Mouse (Mus musculus) kidney, postnatal 14 days (tissue): ENCODE measurements around the gene Opcml.
A peak's percentile ranks its signal among the peaks of the same experiment; 100 is the strongest.

Source experiments
- DNase-seq: peaks from one replicate; pipeline ENCODE4 v3.0.0; 2022; ENCODE audit warnings: mixed read lengths

Opcml gene

DNA sequence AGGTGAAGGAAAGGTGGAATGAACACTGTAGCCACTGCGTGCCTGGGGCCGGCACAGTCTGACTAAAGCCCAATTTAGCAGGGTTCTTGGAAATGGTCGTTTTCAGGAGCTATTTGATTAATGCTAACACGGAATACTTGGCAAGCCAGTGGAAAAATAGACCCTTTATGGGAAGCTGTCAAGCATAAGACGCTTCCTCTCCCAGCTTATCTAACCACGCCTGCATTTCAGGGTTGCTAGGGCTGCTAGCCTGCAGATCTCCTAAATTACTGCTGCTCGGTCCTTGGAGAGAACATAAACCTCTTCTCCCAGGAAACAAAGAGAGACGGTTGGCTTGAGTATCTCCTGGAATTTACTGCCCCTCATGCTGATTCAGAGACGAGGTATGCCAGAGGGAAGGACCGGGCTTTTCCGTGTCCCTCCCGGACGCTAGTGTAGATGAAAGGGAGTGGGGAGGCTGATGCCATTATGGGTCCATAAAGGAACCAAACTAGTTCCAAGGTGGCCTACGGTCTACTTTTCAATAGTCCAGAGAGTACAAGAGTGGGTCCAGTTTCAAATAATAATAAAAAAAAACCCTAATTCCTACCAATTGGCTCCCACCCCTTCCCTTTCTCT is 772.6 kb downstream of the Opcml start:
- peak; percentile 8 for DNase-seq

DNA sequence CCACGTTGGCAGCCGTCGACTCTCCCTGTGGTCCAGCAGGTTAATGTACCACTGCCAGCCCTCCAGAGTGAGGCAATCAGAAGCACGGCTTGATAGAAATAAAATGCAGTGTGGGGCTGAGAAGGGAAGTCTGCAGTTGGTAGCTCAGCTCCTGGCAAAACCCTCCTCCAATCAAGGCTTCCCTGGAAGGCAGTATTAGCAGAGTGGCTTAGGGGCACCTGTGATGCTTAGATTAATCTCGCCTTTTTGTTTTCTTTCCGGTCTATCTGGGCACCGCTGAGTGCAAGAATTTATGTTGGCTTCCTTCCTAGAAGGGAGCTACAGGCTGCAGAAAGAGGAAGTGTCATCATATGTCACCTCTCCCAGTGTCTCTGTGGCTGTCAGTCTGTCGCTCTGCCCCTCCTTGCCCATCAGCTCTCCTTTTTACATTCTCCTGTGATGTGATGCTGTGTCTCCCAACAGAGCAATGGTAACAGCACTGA is 778.5 kb downstream of the Opcml start:
- DNase-seq, result peak; percentile 17

- no peak for DNase-seq
Measured at GRCm38 (mm10) chr9:28569776-28570175, 779.2 kb downstream of the Opcml start.

DNA sequence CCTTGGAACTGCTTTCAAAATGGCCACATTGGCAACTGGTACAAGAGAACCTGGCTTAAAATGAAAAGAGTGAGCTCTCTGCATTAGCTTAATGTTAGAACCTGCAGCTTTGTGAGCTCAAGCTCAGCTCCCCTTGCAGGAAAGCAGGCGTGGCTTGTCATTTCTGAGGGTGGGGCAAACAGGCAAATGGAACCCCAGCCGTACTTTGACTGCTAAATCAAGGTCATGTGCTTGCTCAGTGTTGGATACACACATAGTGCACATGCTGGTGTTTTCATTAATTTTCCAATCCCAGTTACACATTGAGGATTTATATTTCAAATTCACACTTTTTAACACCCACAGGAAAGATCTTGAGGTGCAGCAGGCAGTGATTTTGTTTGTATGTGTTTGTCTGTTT is 781.1 kb downstream of the Opcml start:
- no peak for DNase-seq

GRCm38 (mm10) chr9:28572136-28572774 is 781.7 kb downstream of the Opcml start:
- no peak for DNase-seq

- DNase-seq, result no peak
Measured at GRCm38 (mm10) chr9:28578730-28579129, 788.2 kb downstream of the Opcml start.

GRCm38 (mm10) chr9:28587253-28587652 is 796.7 kb downstream of the Opcml start:
- DNase-seq, result no peak

DNA sequence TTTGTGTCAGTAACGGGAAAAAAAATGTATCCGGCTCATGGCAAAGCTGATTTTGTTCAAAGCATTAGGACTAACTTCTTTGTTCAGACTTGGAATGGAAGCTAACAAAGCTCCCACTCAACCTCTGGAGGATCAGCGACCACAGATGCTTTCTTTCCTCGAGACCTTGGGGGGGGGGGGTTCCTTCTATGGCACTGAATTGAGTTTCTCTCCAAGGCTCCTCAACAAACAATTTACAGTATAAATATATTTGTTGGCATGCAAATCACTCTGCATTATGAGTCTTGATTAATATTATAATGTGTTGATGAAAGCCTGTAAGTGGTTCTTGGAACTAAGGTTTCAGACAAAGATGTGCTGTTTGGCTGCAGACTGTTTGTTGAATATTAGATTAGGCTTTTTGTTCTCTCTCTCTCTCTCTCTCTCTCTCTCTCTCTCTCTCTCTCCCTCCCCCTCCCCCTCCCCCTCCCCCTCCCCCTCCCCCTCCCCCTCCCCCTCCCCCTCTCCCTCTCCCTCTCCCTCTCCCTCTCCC is 797.3 kb downstream of the Opcml start:
- no peak for DNase-seq

DNA sequence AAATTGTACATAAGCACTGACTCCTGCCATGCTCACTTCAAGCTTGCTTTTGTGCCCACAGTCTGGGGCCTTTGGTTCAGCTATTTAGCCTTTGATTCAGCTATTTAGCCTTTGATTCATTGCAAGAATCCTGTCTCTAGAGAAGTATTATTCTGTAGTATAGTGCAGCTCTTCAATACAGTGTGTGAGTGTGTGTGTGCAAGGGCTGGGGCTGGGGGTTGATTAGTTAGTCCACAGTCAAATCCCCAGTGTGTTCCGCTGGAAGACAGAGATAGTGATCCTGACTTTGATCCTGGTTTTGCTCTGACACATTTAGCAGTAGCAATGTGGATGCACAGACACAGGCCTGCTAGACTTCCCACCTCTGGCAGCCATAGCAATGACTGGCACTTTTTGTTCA is 797.9 kb downstream of the Opcml start:
- no peak for DNase-seq

DNA sequence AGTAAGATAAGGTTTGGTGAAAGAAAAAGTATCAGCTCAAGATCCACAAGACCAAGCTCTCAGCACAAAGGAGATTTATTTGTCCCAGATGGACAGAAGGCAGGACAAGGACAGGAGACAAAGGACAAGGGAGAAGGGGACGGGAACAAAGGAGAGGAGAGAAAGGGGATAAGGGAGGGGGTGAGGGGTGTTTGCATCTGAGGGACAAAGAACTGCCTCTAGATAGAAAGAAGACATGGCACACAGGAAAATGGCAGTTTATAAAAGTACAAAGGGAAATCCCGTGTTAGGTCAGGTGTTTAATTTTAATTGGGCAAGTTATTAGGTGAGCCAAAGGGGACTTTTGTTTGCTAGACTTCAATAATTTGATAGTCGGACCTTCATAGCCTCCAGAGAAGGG is 801.6 kb downstream of the Opcml start:
- DNase-seq, result no peak

- DNase-seq, result no peak
Measured at GRCm38 (mm10) chr9:28595062-28595461, 804.5 kb downstream of the Opcml start.

- no peak for DNase-seq
Measured at GRCm38 (mm10) chr9:28605561-28605960, 815.0 kb downstream of the Opcml start.

DNA sequence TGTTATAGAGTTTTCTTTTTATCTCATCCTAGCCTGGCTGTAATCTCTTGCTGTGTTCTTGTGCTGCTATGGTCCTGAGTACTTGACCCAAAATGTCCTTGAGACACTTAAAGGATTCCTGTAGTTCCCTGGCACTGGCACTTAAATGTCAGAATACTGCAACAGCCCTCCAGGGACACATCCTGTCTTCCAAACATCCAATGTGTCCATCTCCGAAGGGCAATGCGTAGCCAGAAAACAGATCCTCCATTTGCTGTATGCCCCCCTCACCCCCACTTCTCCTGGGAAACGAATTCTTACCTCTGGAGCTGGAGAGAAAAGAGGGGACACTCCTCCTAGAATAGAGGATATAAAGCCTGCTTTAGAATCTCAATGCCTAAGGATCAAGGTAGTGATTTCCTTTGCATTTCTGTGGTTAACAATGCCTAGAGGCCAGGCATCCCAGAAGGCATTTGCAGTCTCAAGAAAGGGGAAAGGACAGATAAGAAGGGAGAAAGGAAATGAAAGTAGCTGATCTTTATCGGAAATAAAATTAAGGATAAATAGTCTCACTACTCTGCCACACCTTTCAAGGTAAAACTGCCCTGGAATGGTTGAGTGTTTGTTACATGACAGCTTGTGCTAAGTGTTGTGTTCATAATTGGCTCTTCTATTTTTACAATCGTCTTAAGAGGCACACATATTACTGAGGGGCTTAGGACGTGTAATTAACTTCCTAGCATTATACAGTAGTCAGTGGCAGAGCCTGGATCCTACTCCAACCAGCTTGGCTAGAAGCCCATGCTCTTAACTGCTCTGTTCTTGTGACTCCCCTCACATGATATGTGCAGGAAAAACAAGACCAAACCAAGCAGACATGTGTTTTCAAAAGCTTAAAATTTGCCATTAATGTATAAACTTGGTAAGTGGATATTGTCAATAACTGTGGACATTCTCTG is 823.4 kb downstream of the Opcml start:
- DNase-seq, result no peak

DNA sequence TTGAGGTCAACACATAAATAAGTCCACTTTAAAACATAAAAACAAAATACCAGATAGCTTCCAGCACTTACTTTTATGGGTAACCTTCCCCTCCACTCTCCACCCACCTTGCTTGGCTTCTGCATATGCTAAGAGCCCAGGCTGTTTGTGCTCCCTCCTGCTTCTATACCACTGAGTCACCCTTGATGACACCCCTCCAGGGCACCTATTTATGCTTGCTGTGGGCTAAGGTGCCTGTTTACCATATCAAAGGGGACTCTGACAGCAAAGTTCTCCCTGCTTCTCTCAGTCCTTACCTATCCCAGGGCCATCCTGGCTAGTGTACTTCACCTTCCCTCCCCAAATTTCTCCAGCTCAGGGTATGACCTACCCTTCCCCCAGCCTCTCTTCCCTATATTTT is 824.9 kb downstream of the Opcml start:
- no peak for DNase-seq

GRCm38 (mm10) chr9:28617666-28618065 is 827.1 kb downstream of the Opcml start:
- no peak for DNase-seq

DNA sequence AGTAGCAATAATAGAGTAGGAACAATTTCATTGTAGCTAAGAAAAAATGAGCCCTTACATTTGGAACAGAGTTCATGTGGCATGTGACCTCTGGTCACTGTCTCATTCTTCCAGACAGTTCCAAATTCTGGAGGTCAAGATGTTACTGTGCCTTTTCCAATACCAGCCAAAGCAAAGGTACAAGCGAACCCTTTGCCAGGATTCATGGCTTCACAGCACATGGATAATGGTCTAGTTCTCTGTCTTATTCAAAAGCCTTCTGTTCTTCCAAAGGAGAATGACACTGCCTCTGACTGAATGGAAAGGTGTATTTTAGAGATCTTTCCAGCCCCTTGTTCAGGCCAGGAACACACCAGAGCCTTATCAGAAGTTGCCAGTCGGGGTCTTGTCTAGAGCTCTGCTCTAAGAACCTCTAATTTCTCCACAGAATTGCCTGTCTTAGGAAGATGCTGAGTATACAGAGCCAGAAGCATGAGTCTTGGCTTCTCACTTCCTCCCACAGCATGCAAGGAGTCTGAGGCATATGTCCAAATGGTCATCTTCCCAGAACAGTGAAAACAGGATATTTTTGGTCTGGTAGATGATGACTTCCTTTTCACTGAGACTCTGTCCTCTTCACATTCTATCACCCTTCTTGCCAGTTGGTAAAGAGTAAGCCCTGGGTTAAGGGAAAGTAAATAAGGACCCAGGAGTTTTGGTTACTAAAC is 827.8 kb downstream of the Opcml start:
- DNase-seq, result no peak

GRCm38 (mm10) chr9:28621939-28622338 is 831.4 kb downstream of the Opcml start:
- no peak for DNase-seq

- no peak for DNase-seq
Measured at GRCm38 (mm10) chr9:28624870-28625269, 834.3 kb downstream of the Opcml start.

- no peak for DNase-seq
Measured at GRCm38 (mm10) chr9:28642766-28643165, 852.2 kb downstream of the Opcml start.

GRCm38 (mm10) chr9:28644063-28644462 is 853.5 kb downstream of the Opcml start:
- no peak for DNase-seq

- no peak for DNase-seq
Measured at GRCm38 (mm10) chr9:28650089-28650488, 859.5 kb downstream of the Opcml start.

DNA sequence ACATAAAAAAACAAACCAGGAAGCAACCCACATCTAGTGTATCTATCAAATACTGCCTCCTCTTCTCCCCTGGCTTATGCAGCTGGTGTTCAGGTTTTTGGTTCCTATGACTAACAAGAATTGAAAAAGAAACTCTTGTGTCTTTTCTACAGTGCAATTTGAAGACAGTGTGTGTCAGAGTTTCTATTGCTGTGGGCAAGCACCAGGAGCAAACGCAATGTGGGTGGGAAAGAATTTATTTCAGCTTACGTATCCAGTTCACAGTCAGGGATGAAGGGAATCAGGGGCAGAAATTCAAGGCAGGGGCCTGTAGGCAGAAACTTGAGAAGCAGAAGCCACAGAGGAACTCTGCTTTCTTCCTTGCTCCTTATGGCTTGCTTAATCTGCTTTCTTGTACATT is 869.4 kb downstream of the Opcml start:
- no peak for DNase-seq

- no peak for DNase-seq
Measured at GRCm38 (mm10) chr9:28662882-28663281, 872.3 kb downstream of the Opcml start.
